Comparison of ENCODE assay signal across 12 mouse cellular contexts in genomic region chr2:166000242-166000641, GRCm38 (mm10). TPM values are rescaled to one million over a fixed set of nuclear protein-coding genes. Genes with fewer than 3 reads are reported as not detected.
DNase-seq lines count a peak whose midpoint lies in the region; ATAC-seq and TF ChIP-seq lines count a peak whose summit lies in the region.
"Had no signal": no experiment of that assay in that cellular context is flagged by ENCODE, and none has a peak within 500 bp of the region (broad histone marks: within the 10 kb centered on the region; RNA-seq: fewer than 3 reads in every experiment).

No protein-coding gene starts in this region.

- no peaks in the 10 kb centered on the region for H3K27me3 ChIP-seq in kidney, embryonic 16.5 days (ENCODE audit: insufficient read depth, low read length)
- no peaks in the 10 kb centered on the region for H3K27me3 ChIP-seq in ES-Bruce4 (ENCODE audit: control insufficient read depth, insufficient read depth, low read length, poor library complexity, severe bottlenecking)
- H3K27me3 ChIP-seq: embryonic facial prominence, embryonic 12.5 days had no signal

- TF ChIP-seq CTCF in ES-Bruce4 (IDR thresholded peaks at IDR 0.05; ENCODE audit: low read depth, low read length) = no peak

- no peak for TF ChIP-seq POLR2A in ES-Bruce4 (IDR thresholded peaks at IDR 0.05; ENCODE audit: insufficient read depth, low read length)

- no peak overlapping the region for H3K9ac ChIP-seq in kidney, embryonic 16.5 days (replicated peaks; ENCODE audit: low read length)
- H3K9ac ChIP-seq in ES-Bruce4 (ENCODE audit: low read depth, poor library complexity, severe bottlenecking) = peak overlapping the region; percentile 18; the same call in 1 of the 2 replicates
- H3K9ac ChIP-seq: embryonic facial prominence, embryonic 12.5 days had no signal

- H3K4me3 ChIP-seq in kidney, embryonic 16.5 days (ENCODE audit: low read length) = no peak overlapping the region
- H3K4me3 ChIP-seq in ES-Bruce4 (ENCODE audit: low read depth, low read length) = no peak overlapping the region
- H3K4me3 ChIP-seq: embryonic facial prominence, embryonic 12.5 days had no signal

- no peaks in the 10 kb centered on the region for H3K9me3 ChIP-seq in kidney, embryonic 16.5 days (ENCODE audit: low read length)
- H3K9me3 ChIP-seq in ES-Bruce4 (replicated peaks; ENCODE audit: control insufficient read depth, insufficient read depth, low read length, poor library complexity, severe bottlenecking) = no peaks in the 10 kb centered on the region
- H3K9me3 ChIP-seq: embryonic facial prominence, embryonic 12.5 days had no signal

- no peak for DNase-seq in kidney, postnatal 36 days
- DNase-seq in induced T-regulatory cell, adult 2 months (ENCODE audit: low read depth) = peak; percentile 60
- no peak for DNase-seq in thymus, adult 18-20 months
- DNase-seq in right cerebral cortex, postnatal 36 days (ENCODE audit: low spot score in 2 of 2) = no peak
- DNase-seq: cerebellum, adult 18-20 months; left cerebral cortex, postnatal 4 days; lung, adult 2 months; right cerebral cortex, postnatal 4 days had no signal

- H3K36me3 ChIP-seq in kidney, embryonic 16.5 days (ENCODE audit: insufficient read depth, low read length) = no peaks in the 10 kb centered on the region
- H3K36me3 ChIP-seq in ES-Bruce4 (ENCODE audit: control insufficient read depth, insufficient read depth, low read length, poor library complexity, severe bottlenecking) = no peaks in the 10 kb centered on the region; the same call in 1 of the 2 replicates
- H3K36me3 ChIP-seq: embryonic facial prominence, embryonic 12.5 days had no signal

- 12% methylated on average over 5 of the region's 5 CpGs for WGBS in kidney, embryonic 16.5 days

- H3K4me2 ChIP-seq in kidney, embryonic 16.5 days (replicated peaks; ENCODE audit: low read depth, low read length) = no peak overlapping the region

- peak overlapping the region; percentile 34; the same call in 1 of the 2 replicates for H3K27ac ChIP-seq in kidney, embryonic 16.5 days (ENCODE audit: low read length)
- peak overlapping the region; percentile 70; the same call in 1 of the 2 replicates for H3K27ac ChIP-seq in ES-Bruce4 (ENCODE audit: insufficient read depth, low read length)

- no peak for TF ChIP-seq EP300 in ES-Bruce4 (IDR thresholded peaks at IDR 0.05; ENCODE audit: insufficient read depth, low read depth, low read length)

- ATAC-seq in kidney, embryonic 16.5 days (ENCODE audit: low FRiP score, low TSS enrichment) = no peak
- ATAC-seq in CD4-positive, CD25-positive, alpha-beta regulatory T cell, adult 4 months = peak; percentile 18

- H3K4me1 ChIP-seq in kidney, embryonic 16.5 days (ENCODE audit: insufficient read depth, low read length) = peaks cover 42% of the 10 kb centered on the region
- H3K4me1 ChIP-seq in ES-Bruce4 (ENCODE audit: control insufficient read depth, insufficient read depth, low read length) = peaks cover 5% of the 10 kb centered on the region

RNA-seq across cellular contexts. Expression of gene Ncoa3, which starts 7.8 kb away (rescaled TPM):
- 19.1 and 22.8 TPM in 2 replicates for polyA plus RNA-seq in kidney, embryonic 16.5 days (2015; fragmentation: Nextera tagmentation; extraction: Ambion mirVana)
- 10 to 100 TPM; 78.6 to 87.5 TPM for polyA plus RNA-seq in CD4-positive, CD25-positive, alpha-beta regulatory T cell, adult 4 months (2017; shearing (Covaris generic))
- polyA plus RNA-seq in ES-Bruce4 (2011; ENCODE audit: insufficient read depth, insufficient read length, low read depth, missing spikeins) = 118 and 124 TPM in 2 replicates
